Mouse (Mus musculus) myocyte (in vitro differentiated cells): Measurements from ENCODE around the gene Cxcr6. TPM values are rescaled to one million over a fixed set of nuclear protein-coding genes. Genes with fewer than 3 reads are reported as not detected.
"Not testable (repeated sequence)": the region's sequence is repeated elsewhere in the genome, so short reads cannot be mapped to it uniquely, and the experiment has no call there.

Source experiments
- H3K27me3 ChIP-seq: one replicate; pipeline ENCODE4 v1.6.1; 2011; ENCODE audit not compliant: control insufficient read depth, insufficient read depth, insufficient read length
- H3K36me3 ChIP-seq: one replicate; pipeline ENCODE4 v1.6.1; 2011; ENCODE audit not compliant: control insufficient read depth, insufficient read depth
- H3K4me2 ChIP-seq: one replicate; pipeline ENCODE4 v1.6.1; 2011; ENCODE audit warnings: low read depth, control low read depth
- H3K4me3 ChIP-seq: one replicate; pipeline ENCODE4 v1.5.1; 2011; ENCODE audit warnings: mild to moderate bottlenecking, control low read depth, moderate library complexity
- H3K79me2 ChIP-seq: one replicate; pipeline ENCODE4 v1.6.1; 2011; ENCODE audit not compliant: control insufficient read depth, insufficient read depth
- H3ac ChIP-seq: one replicate; pipeline ENCODE4 v1.6.1; 2011; ENCODE audit not compliant: control insufficient read depth, insufficient read length
- CEBPB ChIP-seq: IDR thresholded peaks from 2 replicates; pipeline ENCODE4 v1.6.1; 2011; ENCODE audit warnings: mild to moderate bottlenecking, moderate library complexity; ENCODE audit not compliant: poor library complexity, insufficient read depth, severe bottlenecking
- E2F4 ChIP-seq: IDR thresholded peaks from one replicate; pipeline ENCODE4 v1.6.1; 2011; ENCODE audit warnings: mild to moderate bottlenecking, control low read depth, moderate library complexity; ENCODE audit not compliant: insufficient read depth
- MAX ChIP-seq: IDR thresholded peaks from one replicate; pipeline ENCODE4 v1.6.1; 2011; ENCODE audit warnings: low read depth, mild to moderate bottlenecking, control low read depth
- MYOD1 ChIP-seq, 3 experiments: IDR thresholded peaks; one replicate each; pipeline ENCODE4 v1.6.1; 2011; ENCODE audit warnings: control low read depth in 2 of 3, low read depth in 2 of 3, mild to moderate bottlenecking in 2 of 3, moderate library complexity in 1 of 3; ENCODE audit not compliant: insufficient read length in 2 of 3, control insufficient read depth in 1 of 3
- MYOG ChIP-seq, 3 experiments: IDR thresholded peaks; one replicate each; pipeline ENCODE4 v1.6.1; 2011; ENCODE audit warnings: control low read depth in 2 of 3, low read depth in 2 of 3, mild to moderate bottlenecking in 2 of 3; ENCODE audit not compliant: insufficient read length in 2 of 3, control insufficient read depth in 1 of 3, insufficient read depth in 1 of 3
- POLR2A ChIP-seq: IDR thresholded peaks from one replicate; pipeline ENCODE4 v1.6.1; 2011; ENCODE audit warnings: low read depth, mild to moderate bottlenecking, control low read depth, moderate library complexity; ENCODE audit not compliant: insufficient read length
- POLR2AphosphoS2 ChIP-seq: IDR thresholded peaks from one replicate; pipeline ENCODE4 v1.6.1; 2011; ENCODE audit warnings: low read depth, control low read depth; ENCODE audit not compliant: insufficient read length
- REST ChIP-seq: IDR thresholded peaks from one replicate; pipeline ENCODE4 v1.6.1; 2011; ENCODE audit warnings: mild to moderate bottlenecking, control low read depth, moderate library complexity; ENCODE audit not compliant: insufficient read depth, insufficient read length
- SRF ChIP-seq: IDR thresholded peaks from one replicate; pipeline ENCODE4 v1.6.1; 2011; ENCODE audit warnings: low read depth; ENCODE audit not compliant: control insufficient read depth, insufficient read length
- TCF12 ChIP-seq: IDR thresholded peaks from one replicate; pipeline ENCODE4 v1.6.1; 2011; ENCODE audit warnings: mild to moderate bottlenecking, control low read depth; ENCODE audit not compliant: poor library complexity, insufficient read depth, severe bottlenecking
- TCF3 ChIP-seq: IDR thresholded peaks from one replicate; pipeline ENCODE4 v1.6.1; 2011; ENCODE audit warnings: low read depth, control low read depth; ENCODE audit not compliant: insufficient read length
- USF1 ChIP-seq: IDR thresholded peaks from one replicate; pipeline ENCODE4 v1.6.1; 2011; ENCODE audit warnings: low read depth, mild to moderate bottlenecking, control low read depth, moderate library complexity
- polyA plus RNA-seq: library from polyadenylated mRNA; unstranded; fragments of >200 nt; fragmentation: generic; extraction: Trizol; gene quantifications from one replicate; pipeline ENCODE4 v1.2.1, GENCODE M21; 2012; ENCODE audit warnings: missing spikeins

Cxcr6 gene
- polyA plus RNA-seq, 1 experiment, result 0.52 TPM

- Histone ChIP-seq H3K79me2 (no peaks in the 10 kb centered on the region), H3K27me3 (no peaks in the 10 kb centered on the region), H3ac (no peak overlapping the region), H3K36me3 (no peaks in the 10 kb centered on the region), H3K4me2 (no peak overlapping the region), H3K4me3 (no peak overlapping the region)
- TF ChIP-seq CEBPB (no peak), SRF (no peak)
These were observed 45.5 kb upstream of the Cxcr6 start for GRCm38 (mm10) chr9:123760806-123761205.

DNA sequence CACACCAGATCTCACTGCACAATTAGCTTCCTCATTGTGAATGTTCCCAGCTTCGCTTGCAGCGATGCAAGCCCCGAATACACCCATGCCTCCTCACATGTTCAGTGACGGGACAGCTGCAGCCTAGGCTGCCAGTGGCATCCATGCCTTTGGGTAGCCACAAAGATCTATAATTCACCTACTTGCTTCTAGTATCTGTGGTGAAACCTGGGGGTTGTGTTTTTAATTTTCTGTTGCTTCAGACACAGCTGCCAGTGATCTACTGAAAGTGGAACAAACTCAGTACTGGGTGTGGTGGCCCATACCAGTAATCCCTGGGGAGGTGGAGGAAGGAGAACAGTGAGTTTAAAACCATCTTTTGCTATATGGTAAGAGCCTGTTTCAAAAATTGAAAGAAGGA is 43.4 kb upstream of the Cxcr6 start:
- Histone ChIP-seq H3K4me3 (no peak overlapping the region), H3K4me2 (peak overlapping the region; percentile 40), H3ac (no peak overlapping the region), H3K27me3 (no peaks in the 10 kb centered on the region), H3K36me3 (no peaks in the 10 kb centered on the region), H3K79me2 (no peaks in the 10 kb centered on the region)
- TF ChIP-seq E2F4, result no peak
- peak; percentile 47 to 84 (median 64) for TF ChIP-seq MYOG (IDR thresholded peaks at IDR 0.05; ENCODE audit: control insufficient read depth in 1 of 3, insufficient read depth in 1 of 3, insufficient read length in 2 of 3, low read depth in 2 of 3)
- peak; percentile 23 for TF ChIP-seq TCF12
- TF ChIP-seq MYOD1 (IDR thresholded peaks at IDR 0.05; ENCODE audit: control insufficient read depth in 1 of 3, insufficient read length in 2 of 3, low read depth in 2 of 3), result peak in 2 of 3 experiments; percentile 71 to 93

DNA sequence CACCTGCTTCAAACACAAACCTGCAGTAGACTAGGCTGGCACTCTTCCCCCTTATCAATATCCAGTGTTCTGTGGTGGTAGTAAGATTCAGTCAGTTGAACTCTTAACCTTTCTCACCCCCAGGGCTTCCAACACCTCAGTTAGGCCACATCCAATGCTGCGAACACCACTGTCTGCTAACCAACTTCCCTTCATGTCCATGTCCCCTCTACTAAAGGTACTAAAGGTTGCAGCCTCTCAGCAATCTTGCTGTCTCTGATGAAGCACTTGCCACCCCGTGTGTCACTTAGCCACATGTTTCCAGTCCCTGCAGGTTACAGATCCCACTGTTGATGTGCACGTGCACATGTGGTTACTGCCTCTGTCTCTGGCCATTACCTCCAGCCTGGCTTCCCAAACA is 42.5 kb upstream of the Cxcr6 start:
- H3K4me2 ChIP-seq, result peak overlapping the region; percentile 40
- H3K4me3 ChIP-seq, result no peak overlapping the region
- no peaks in the 10 kb centered on the region for H3K36me3 ChIP-seq
- no peaks in the 10 kb centered on the region for H3K27me3 ChIP-seq
- H3ac ChIP-seq, result no peak overlapping the region
- no peaks in the 10 kb centered on the region for H3K79me2 ChIP-seq
- no peak for TF ChIP-seq USF1
- no peak for TF ChIP-seq E2F4
- no peak for TF ChIP-seq SRF
- TF ChIP-seq POLR2AphosphoS2, result no peak
- TF ChIP-seq MYOD1 (IDR thresholded peaks at IDR 0.05; ENCODE audit: control insufficient read depth in 1 of 3, insufficient read length in 2 of 3, low read depth in 2 of 3), result no peak
- TF ChIP-seq MYOG (IDR thresholded peaks at IDR 0.05; ENCODE audit: control insufficient read depth in 1 of 3, insufficient read depth in 1 of 3, insufficient read length in 2 of 3, low read depth in 2 of 3), result no peak
- no peak for TF ChIP-seq MAX
- no peak for TF ChIP-seq TCF12
- TF ChIP-seq CEBPB, result no peak
- TF ChIP-seq POLR2A, result no peak
- TF ChIP-seq TCF3, result no peak
- no peak for TF ChIP-seq REST

- no peak for TF ChIP-seq MYOD1 (IDR thresholded peaks at IDR 0.05; ENCODE audit: control insufficient read depth in 1 of 3, insufficient read length in 2 of 3, low read depth in 2 of 3)
- no peak for TF ChIP-seq TCF12
- no peak for TF ChIP-seq REST
- no peak for TF ChIP-seq E2F4
- no peak for TF ChIP-seq CEBPB
- no peak for TF ChIP-seq SRF
- no peak for TF ChIP-seq MYOG (IDR thresholded peaks at IDR 0.05; ENCODE audit: control insufficient read depth in 1 of 3, insufficient read depth in 1 of 3, insufficient read length in 2 of 3, low read depth in 2 of 3)
- no peak for TF ChIP-seq POLR2AphosphoS2
- TF ChIP-seq TCF3, result no peak
- TF ChIP-seq POLR2A, result no peak
- TF ChIP-seq USF1, result no peak
- no peak for TF ChIP-seq MAX
These were observed 39.3 kb upstream of the Cxcr6 start for GRCm38 (mm10) chr9:123766996-123767395.

DNA sequence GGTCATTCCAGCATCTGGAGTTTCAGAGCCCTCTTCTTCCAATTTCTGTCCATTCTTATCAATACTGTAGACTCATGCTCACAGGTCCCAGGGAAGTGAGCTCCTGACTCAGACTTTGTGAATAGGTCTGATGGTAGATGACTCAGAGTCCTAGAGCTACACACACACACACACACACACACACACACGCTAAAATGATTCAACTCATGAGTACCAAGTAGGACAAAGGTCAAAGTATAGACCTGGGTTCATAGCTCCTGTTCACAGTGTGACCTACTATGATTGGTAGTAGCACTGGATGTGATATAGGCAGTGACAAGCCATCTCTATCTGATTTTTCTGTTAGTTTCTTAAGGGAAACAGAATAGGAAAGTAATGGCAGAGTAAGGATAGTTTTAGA is 37.8 kb upstream of the Cxcr6 start:
- no peak overlapping the region for H3K4me2 ChIP-seq
- H3K27me3 ChIP-seq, result no peaks in the 10 kb centered on the region
- no peak overlapping the region for H3ac ChIP-seq
- H3K4me3 ChIP-seq, result no peak overlapping the region
- no peaks in the 10 kb centered on the region for H3K79me2 ChIP-seq
- no peaks in the 10 kb centered on the region for H3K36me3 ChIP-seq
- TF ChIP-seq CEBPB, result no peak
- no peak for TF ChIP-seq E2F4

More at GRCm38 (mm10) chr9:123766996-123767395, 39.3 kb upstream of the Cxcr6 start:
- Histone ChIP-seq H3K4me3 (no peak overlapping the region), H3K27me3 (no peaks in the 10 kb centered on the region), H3ac (no peak overlapping the region), H3K79me2 (no peaks in the 10 kb centered on the region), H3K36me3 (no peaks in the 10 kb centered on the region), H3K4me2 (no peak overlapping the region)

DNA sequence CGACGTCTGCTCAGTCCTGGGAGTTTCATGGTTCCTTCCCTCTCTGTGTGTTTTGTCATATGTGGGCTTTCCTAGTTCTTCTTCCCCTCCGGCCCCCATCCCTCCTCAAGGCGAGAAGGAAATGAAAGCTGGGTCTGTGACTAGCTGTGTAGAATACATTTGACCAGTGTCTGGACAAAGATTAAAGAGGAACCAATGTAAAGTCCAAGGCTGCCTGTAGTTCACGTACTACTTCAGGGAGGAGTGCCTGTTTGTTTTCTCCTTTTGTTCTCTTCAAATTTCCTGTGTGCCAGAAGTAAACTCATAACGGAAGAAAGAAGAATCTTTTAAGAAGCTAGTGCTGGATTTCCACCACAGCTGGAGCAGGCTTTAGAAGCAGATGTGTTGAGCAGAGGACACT is 36.7 kb upstream of the Cxcr6 start:
- no peaks in the 10 kb centered on the region for H3K36me3 ChIP-seq
- TF ChIP-seq REST, result no peak
- TF ChIP-seq TCF12, result no peak
- no peak for TF ChIP-seq SRF
- no peak for TF ChIP-seq MYOG (IDR thresholded peaks at IDR 0.05; ENCODE audit: control insufficient read depth in 1 of 3, insufficient read depth in 1 of 3, insufficient read length in 2 of 3, low read depth in 2 of 3)
- TF ChIP-seq USF1, result no peak
- no peak for TF ChIP-seq TCF3
- no peak for TF ChIP-seq MAX
- TF ChIP-seq POLR2A, result no peak
- no peak for TF ChIP-seq MYOD1 (IDR thresholded peaks at IDR 0.05; ENCODE audit: control insufficient read depth in 1 of 3, insufficient read length in 2 of 3, low read depth in 2 of 3)
- TF ChIP-seq E2F4, result no peak
- TF ChIP-seq CEBPB, result no peak
- TF ChIP-seq POLR2AphosphoS2, result no peak
- no peak overlapping the region for H3ac ChIP-seq
- no peaks in the 10 kb centered on the region for H3K79me2 ChIP-seq
- no peak overlapping the region for H3K4me2 ChIP-seq
- no peak overlapping the region for H3K4me3 ChIP-seq
- H3K27me3 ChIP-seq, result no peaks in the 10 kb centered on the region

DNA sequence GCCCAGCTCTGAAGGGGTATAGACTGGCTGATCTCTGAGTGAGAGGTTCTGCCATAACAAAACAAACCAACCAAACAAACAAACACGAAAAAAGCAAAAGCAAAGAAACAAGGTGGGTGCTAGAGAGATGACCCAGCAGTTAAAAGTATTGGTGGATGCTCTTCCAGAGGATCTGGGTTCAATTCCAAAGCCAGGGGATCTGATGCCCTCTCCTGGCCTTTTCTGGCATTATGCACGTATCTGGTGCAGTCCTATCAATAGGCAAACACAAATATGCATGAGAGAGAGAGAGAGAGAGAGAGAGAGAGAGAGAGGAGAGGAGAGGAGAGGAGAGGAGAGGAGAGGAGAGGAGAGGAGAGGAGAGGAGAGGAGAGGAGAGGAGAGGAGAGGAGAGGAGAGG is 33.0 kb upstream of the Cxcr6 start:
- H3K27me3 ChIP-seq, H3K79me2 ChIP-seq, H3K36me3 ChIP-seq, H3ac ChIP-seq, H3K4me2 ChIP-seq, H3K4me3 ChIP-seq: not testable (repeated sequence)
